Mouse (Mus musculus): ENCODE results near the gene Rapgef5. TPM values are rescaled to one million over a fixed set of nuclear protein-coding genes. Genes with fewer than 3 reads are reported as not detected.
A peak's percentile ranks its signal among the peaks of the same experiment; 100 is the strongest.

Rapgef5 gene
- polyA plus RNA-seq, 1 experiment from 2014 or later = 17.9 TPM

- Histone ChIP-seq H3K9me3 (ENCODE audit: control insufficient read depth, low read length) (no peaks in the 10 kb centered on the region), H3K36me3 (ENCODE audit: control insufficient read depth, insufficient read depth, low read length) (no peaks in the 10 kb centered on the region), H3K27me3 (ENCODE audit: control insufficient read depth, insufficient read depth, low read length) (no peaks in the 10 kb centered on the region), H3K4me2 (replicated peaks; ENCODE audit: low read depth, low read length) (no peak overlapping the region), H3K27ac (ENCODE audit: low read depth, low read length) (no peak overlapping the region), H3K4me1 (ENCODE audit: control insufficient read depth, insufficient read depth, low read length) (no peaks in the 10 kb centered on the region; the same call in 1 of the 2 replicates), H3K4me3 (ENCODE audit: low read length) (no peak overlapping the region), H3K9ac (ENCODE audit: low read depth, low read length) (no peak overlapping the region)
- ATAC-seq (ENCODE audit: low FRiP score, low TSS enrichment) = no peak
- 95% methylated on average over 1 of the region's 1 CpGs for WGBS
These were observed 18.9 kb upstream of the Rapgef5 start for GRCm38 (mm10) chr12:117497361-117497760.

GRCm38 (mm10) chr12:117499242-117499641, 17.0 kb upstream of the Rapgef5 start:
- 79% methylated on average over 5 of the region's 5 CpGs for WGBS
- H3K27ac ChIP-seq (ENCODE audit: low read depth, low read length) = no peak overlapping the region
- ATAC-seq (ENCODE audit: low FRiP score, low TSS enrichment) = no peak
- H3K36me3 ChIP-seq (ENCODE audit: control insufficient read depth, insufficient read depth, low read length) = no peaks in the 10 kb centered on the region
- no peaks in the 10 kb centered on the region; the same call in 1 of the 2 replicates for H3K4me1 ChIP-seq (ENCODE audit: control insufficient read depth, insufficient read depth, low read length)
- H3K27me3 ChIP-seq (ENCODE audit: control insufficient read depth, insufficient read depth, low read length) = no peaks in the 10 kb centered on the region
- H3K9me3 ChIP-seq (ENCODE audit: control insufficient read depth, low read length) = no peaks in the 10 kb centered on the region
- no peak overlapping the region for H3K4me3 ChIP-seq (ENCODE audit: low read length)
- no peak overlapping the region for H3K4me2 ChIP-seq (replicated peaks; ENCODE audit: low read depth, low read length)
- no peak overlapping the region for H3K9ac ChIP-seq (ENCODE audit: low read depth, low read length)

DNA sequence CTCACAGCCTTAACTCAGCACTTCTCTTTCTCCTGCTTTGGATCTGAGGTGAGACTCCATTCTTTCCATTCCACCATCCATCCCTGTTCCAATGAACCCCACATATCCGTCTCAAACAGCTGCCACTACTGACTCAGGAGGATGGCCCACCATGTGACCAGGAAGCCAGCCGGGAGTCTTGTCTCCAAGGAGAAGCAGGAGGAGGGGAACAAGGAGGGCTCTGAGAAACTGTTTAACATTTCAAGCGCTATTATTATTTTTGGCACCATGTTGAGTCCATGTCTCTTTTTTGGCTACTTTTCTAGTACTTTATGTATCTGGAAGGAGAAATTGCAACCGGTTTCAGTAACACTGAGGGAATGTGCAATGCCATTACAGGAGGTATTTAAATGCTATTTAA, 15.1 kb upstream of the Rapgef5 start:
- H3K4me3 ChIP-seq (ENCODE audit: low read length) = no peak overlapping the region
- no peak overlapping the region for H3K9ac ChIP-seq (ENCODE audit: low read depth, low read length)
- no peaks in the 10 kb centered on the region for H3K27me3 ChIP-seq (ENCODE audit: control insufficient read depth, insufficient read depth, low read length)
- H3K4me2 ChIP-seq (replicated peaks; ENCODE audit: low read depth, low read length) = no peak overlapping the region
- no peak overlapping the region for H3K27ac ChIP-seq (ENCODE audit: low read depth, low read length)
- WGBS = 49% methylated on average over 4 of the region's 4 CpGs
- H3K9me3 ChIP-seq (ENCODE audit: control insufficient read depth, low read length) = no peaks in the 10 kb centered on the region
- no peaks in the 10 kb centered on the region; the same call in 1 of the 2 replicates for H3K4me1 ChIP-seq (ENCODE audit: control insufficient read depth, insufficient read depth, low read length)
- H3K36me3 ChIP-seq (ENCODE audit: control insufficient read depth, insufficient read depth, low read length) = no peaks in the 10 kb centered on the region
- peak; percentile 69 for ATAC-seq (ENCODE audit: low FRiP score, low TSS enrichment)

- H3K27me3 ChIP-seq (ENCODE audit: control insufficient read depth, insufficient read depth, low read length) = no peaks in the 10 kb centered on the region
- H3K36me3 ChIP-seq (ENCODE audit: control insufficient read depth, insufficient read depth, low read length) = no peaks in the 10 kb centered on the region
- WGBS = 98% methylated on average over 3 of the region's 3 CpGs
- no peaks in the 10 kb centered on the region for H3K4me1 ChIP-seq (ENCODE audit: control insufficient read depth, insufficient read depth, low read length)
- no peaks in the 10 kb centered on the region for H3K9me3 ChIP-seq (ENCODE audit: control insufficient read depth, low read length)
- H3K9ac ChIP-seq (ENCODE audit: low read depth, low read length) = no peak overlapping the region
- ATAC-seq (ENCODE audit: low FRiP score, low TSS enrichment) = no peak
- no peak overlapping the region for H3K27ac ChIP-seq (ENCODE audit: low read depth, low read length)
- H3K4me3 ChIP-seq (ENCODE audit: low read length) = no peak overlapping the region
- no peak overlapping the region for H3K4me2 ChIP-seq (replicated peaks; ENCODE audit: low read depth, low read length)
These were observed 13.4 kb upstream of the Rapgef5 start for GRCm38 (mm10) chr12:117502834-117503233.

DNA sequence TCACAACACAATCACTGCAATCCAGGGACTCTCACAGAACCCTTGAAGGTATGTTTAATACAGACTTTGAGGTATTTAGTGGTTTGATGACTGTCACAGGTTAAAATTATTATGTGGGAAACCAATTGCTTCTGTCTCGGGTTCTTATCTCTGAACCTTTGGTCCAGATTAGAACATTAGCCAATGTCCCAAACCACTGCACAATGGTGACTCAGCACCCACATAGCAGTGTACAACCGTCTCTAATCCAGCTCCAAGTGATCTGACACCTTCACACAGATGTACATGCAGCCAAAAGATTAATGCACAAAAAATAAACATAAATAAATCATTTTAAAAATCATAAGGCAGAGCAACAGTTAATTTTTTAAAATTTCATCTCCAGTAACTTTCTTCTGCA, 11.1 kb upstream of the Rapgef5 start:
- WGBS = 75% methylated on average over 2 of the region's 2 CpGs
- ATAC-seq (ENCODE audit: low FRiP score, low TSS enrichment) = no peak
- Histone ChIP-seq H3K27me3 (ENCODE audit: control insufficient read depth, insufficient read depth, low read length) (no peaks in the 10 kb centered on the region), H3K4me2 (replicated peaks; ENCODE audit: low read depth, low read length) (no peak overlapping the region), H3K9ac (ENCODE audit: low read depth, low read length) (no peak overlapping the region), H3K4me1 (ENCODE audit: control insufficient read depth, insufficient read depth, low read length) (no peaks in the 10 kb centered on the region), H3K4me3 (ENCODE audit: low read length) (no peak overlapping the region), H3K9me3 (ENCODE audit: control insufficient read depth, low read length) (no peaks in the 10 kb centered on the region), H3K27ac (ENCODE audit: low read depth, low read length) (no peak overlapping the region), H3K36me3 (ENCODE audit: control insufficient read depth, insufficient read depth, low read length) (no peaks in the 10 kb centered on the region)

- Histone ChIP-seq H3K4me2 (replicated peaks; ENCODE audit: low read depth, low read length) (no peak overlapping the region), H3K9me3 (ENCODE audit: control insufficient read depth, low read length) (no peaks in the 10 kb centered on the region), H3K4me3 (ENCODE audit: low read length) (no peak overlapping the region), H3K36me3 (ENCODE audit: control insufficient read depth, insufficient read depth, low read length) (no peaks in the 10 kb centered on the region), H3K27me3 (ENCODE audit: control insufficient read depth, insufficient read depth, low read length) (no peaks in the 10 kb centered on the region), H3K4me1 (ENCODE audit: control insufficient read depth, insufficient read depth, low read length) (no peaks in the 10 kb centered on the region), H3K27ac (ENCODE audit: low read depth, low read length) (no peak overlapping the region), H3K9ac (ENCODE audit: low read depth, low read length) (no peak overlapping the region)
- no peak for ATAC-seq (ENCODE audit: low FRiP score, low TSS enrichment)
- 41% methylated on average over 1 of the region's 1 CpGs for WGBS
These were observed 8.5 kb upstream of the Rapgef5 start for GRCm38 (mm10) chr12:117507772-117508171.

GRCm38 (mm10) chr12:117509919-117510318, 6.4 kb upstream of the Rapgef5 start:
- ATAC-seq (ENCODE audit: low FRiP score, low TSS enrichment) = no peak
- H3K4me2 ChIP-seq (replicated peaks; ENCODE audit: low read depth, low read length) = no peak overlapping the region
- H3K4me3 ChIP-seq (ENCODE audit: low read length) = no peak overlapping the region
- H3K4me1 ChIP-seq (ENCODE audit: control insufficient read depth, insufficient read depth, low read length) = no peaks in the 10 kb centered on the region
- no peak overlapping the region for H3K9ac ChIP-seq (ENCODE audit: low read depth, low read length)
- H3K36me3 ChIP-seq (ENCODE audit: control insufficient read depth, insufficient read depth, low read length) = no peaks in the 10 kb centered on the region
- H3K27ac ChIP-seq (ENCODE audit: low read depth, low read length) = no peak overlapping the region
- H3K9me3 ChIP-seq (ENCODE audit: control insufficient read depth, low read length) = no peaks in the 10 kb centered on the region
- 50% methylated on average over 2 of the region's 2 CpGs for WGBS
- no peaks in the 10 kb centered on the region for H3K27me3 ChIP-seq (ENCODE audit: control insufficient read depth, insufficient read depth, low read length)

- Histone ChIP-seq H3K27me3 (ENCODE audit: control insufficient read depth, insufficient read depth, low read length) (no peaks in the 10 kb centered on the region), H3K36me3 (ENCODE audit: control insufficient read depth, insufficient read depth, low read length) (no peaks in the 10 kb centered on the region), H3K27ac (ENCODE audit: low read depth, low read length) (no peak overlapping the region), H3K4me3 (ENCODE audit: low read length) (no peak overlapping the region), H3K9me3 (ENCODE audit: control insufficient read depth, low read length) (no peaks in the 10 kb centered on the region), H3K4me2 (replicated peaks; ENCODE audit: low read depth, low read length) (no peak overlapping the region), H3K9ac (ENCODE audit: low read depth, low read length) (no peak overlapping the region), H3K4me1 (ENCODE audit: control insufficient read depth, insufficient read depth, low read length) (no peaks in the 10 kb centered on the region)
- ATAC-seq (ENCODE audit: low FRiP score, low TSS enrichment) = no peak
- 72% methylated on average over 3 of the region's 3 CpGs for WGBS
These were observed 3.8 kb upstream of the Rapgef5 start for GRCm38 (mm10) chr12:117512468-117512867.

DNA sequence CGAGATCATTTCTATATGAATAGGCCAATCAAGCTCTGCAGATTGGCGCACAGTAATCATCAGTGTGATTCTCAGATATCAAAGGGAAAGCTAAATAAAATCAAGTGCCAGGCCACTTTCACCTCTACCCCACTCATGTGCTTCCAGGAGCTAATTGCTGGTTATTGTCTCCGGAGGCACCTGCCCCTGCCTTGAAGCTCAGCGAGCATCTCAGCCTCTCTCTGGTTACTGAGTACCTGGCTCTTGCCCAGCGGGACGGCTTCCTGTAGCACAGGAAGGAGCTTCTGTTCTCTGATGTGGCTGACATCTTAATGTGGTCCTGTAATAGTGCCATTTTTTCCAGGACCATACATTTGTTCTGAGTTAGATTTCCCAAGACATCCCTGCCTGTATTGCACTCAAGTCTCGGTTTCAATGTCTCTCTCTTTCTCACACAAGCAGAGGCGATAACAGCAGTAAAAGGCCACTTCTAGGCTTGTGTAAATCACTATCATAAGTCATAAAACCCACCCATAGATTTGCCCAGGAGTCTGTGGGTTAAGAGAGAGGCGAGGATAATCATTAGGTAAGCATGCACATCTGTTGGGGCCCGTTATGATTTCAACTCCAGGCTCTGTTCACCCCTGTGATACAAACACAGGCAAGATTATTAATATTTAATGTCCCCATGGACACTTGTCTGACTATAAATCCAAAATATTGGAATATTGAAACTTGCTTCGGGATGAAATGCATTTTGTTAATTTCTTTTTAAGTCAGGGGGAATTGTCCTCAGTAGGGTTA, 2.9 kb upstream of the Rapgef5 start:
- H3K9me3 ChIP-seq (ENCODE audit: control insufficient read depth, low read length) = no peaks in the 10 kb centered on the region
- WGBS = 47% methylated on average over 11 of the region's 11 CpGs
- no peak overlapping the region for H3K9ac ChIP-seq (ENCODE audit: low read depth, low read length)
- no peaks in the 10 kb centered on the region for H3K36me3 ChIP-seq (ENCODE audit: control insufficient read depth, insufficient read depth, low read length)
- H3K27me3 ChIP-seq (ENCODE audit: control insufficient read depth, insufficient read depth, low read length) = no peaks in the 10 kb centered on the region
- H3K4me2 ChIP-seq (replicated peaks; ENCODE audit: low read depth, low read length) = no peak overlapping the region
- no peak overlapping the region for H3K4me3 ChIP-seq (ENCODE audit: low read length)
- ATAC-seq (ENCODE audit: low FRiP score, low TSS enrichment) = no peak
- H3K27ac ChIP-seq (ENCODE audit: low read depth, low read length) = no peak overlapping the region
- no peaks in the 10 kb centered on the region for H3K4me1 ChIP-seq (ENCODE audit: control insufficient read depth, insufficient read depth, low read length)

Measured in kidney, embryonic 14.5 days (tissue).